Mouse (Mus musculus) CH12.LX (cell line): ENCODE measurements around the gene Ppp6r1. TPM values are rescaled to one million over a fixed set of nuclear protein-coding genes. Genes with fewer than 3 reads are reported as not detected.

ENCODE experiments used
- DNase-seq: peaks from one replicate; pipeline ENCODE4 v3.0.0-alpha.2; 2013; ENCODE audit errors: extremely low read depth
- H3K27ac ChIP-seq: 2 replicates; pipeline ENCODE4 v1.5.1; 2012; ENCODE audit warnings: low read depth, mild to moderate bottlenecking, control low read depth, moderate library complexity; ENCODE audit not compliant: insufficient read depth
- H3K27me3 ChIP-seq: replicated peaks from 2 replicates; pipeline ENCODE3; 2012; ENCODE audit warnings: inconsistent platforms
- H3K36me3 ChIP-seq, 2 experiments: replicated peaks in 1 of 2; 2 replicates each; pipeline versions ENCODE3 to v1.6.1; 2012; ENCODE audit warnings: inconsistent platforms in 1 of 2, low read length in 1 of 2, mild to moderate bottlenecking in 1 of 2, mixed read lengths in 1 of 2, moderate library complexity in 1 of 2; ENCODE audit not compliant: control insufficient read depth in 1 of 2, insufficient read depth in 1 of 2
- H3K4me1 ChIP-seq, 2 experiments: 2 replicates each; pipeline ENCODE4 v1.6.1; 2012; ENCODE audit warnings: inconsistent platforms in 1 of 2, moderate library complexity in 1 of 2; ENCODE audit not compliant: insufficient read depth in 2 of 2, control insufficient read depth in 1 of 2
- H3K4me2 ChIP-seq: 2 replicates; pipeline ENCODE4 v1.6.1; 2012; ENCODE audit warnings: low read depth, mild to moderate bottlenecking, control low read depth; ENCODE audit not compliant: poor library complexity, insufficient read depth, severe bottlenecking
- H3K4me3 ChIP-seq, 3 experiments: fragments of 150-350 bp in 1 of 3; sonication (generic) in 1 of 3; replicated peaks in 1 of 3; 2 replicates each; pipeline versions ENCODE3 to v1.5.1; 2011 to 2012; ENCODE audit warnings: low read depth in 2 of 3, low read length in 2 of 3, mild to moderate bottlenecking in 2 of 3, moderate library complexity in 2 of 3, control low read depth in 1 of 3, improper control_type of control experiment in 1 of 3, inconsistent platforms in 1 of 3, mixed read lengths in 1 of 3; ENCODE audit not compliant: poor library complexity in 1 of 3
- H3K79me2 ChIP-seq: replicated peaks from 2 replicates; pipeline ENCODE4 v1.6.1; 2012; ENCODE audit warnings: mild to moderate bottlenecking, moderate library complexity; ENCODE audit not compliant: control insufficient read depth, poor library complexity, insufficient read depth, severe bottlenecking; ENCODE audit errors: extremely low read depth
- H3K9ac ChIP-seq: 2 replicates; pipeline ENCODE4 v1.6.1; 2012; ENCODE audit warnings: low read depth, mild to moderate bottlenecking, control low read depth, moderate library complexity; ENCODE audit not compliant: insufficient read depth
- H3K9me3 ChIP-seq: replicated peaks from 2 replicates; pipeline ENCODE3; 2012; ENCODE audit warnings: low read length, inconsistent platforms, mixed read lengths
- BHLHE40 ChIP-seq: IDR thresholded peaks from 2 replicates; pipeline ENCODE4 v1.6.1; 2011; ENCODE audit warnings: mild to moderate bottlenecking, low read depth, low read length, improper control_type of control experiment
- CHD1 ChIP-seq: IDR thresholded peaks from 2 replicates; pipeline ENCODE4 v1.6.1; 2012; ENCODE audit warnings: low read depth, low read length, improper control_type of control experiment, inconsistent platforms
- CHD2 ChIP-seq: IDR thresholded peaks from 2 replicates; pipeline ENCODE4 v1.6.1; 2011; ENCODE audit warnings: low read length, improper control_type of control experiment
- CTCF ChIP-seq, 2 experiments: IDR thresholded peaks in 1 of 2; conservative IDR thresholded peaks in 1 of 2; 2 replicates each; pipeline ENCODE4 v1.5.1; 2011 to 2012; ENCODE audit warnings: low read depth in 2 of 2, low read length in 2 of 2, improper control_type of control experiment in 1 of 2, inconsistent platforms in 1 of 2, mild to moderate bottlenecking in 1 of 2, moderate library complexity in 1 of 2
- E2F4 ChIP-seq: IDR thresholded peaks from 2 replicates; pipeline ENCODE4 v1.6.1; 2011; ENCODE audit warnings: low read depth, low read length, improper control_type of control experiment; ENCODE audit not compliant: insufficient replicate concordance
- ELF1 ChIP-seq: IDR thresholded peaks from 2 replicates; pipeline ENCODE4 v1.6.1; 2014; ENCODE audit warnings: low read depth, mild to moderate bottlenecking, inconsistent platforms, low read length, improper control_type of control experiment
- EP300 ChIP-seq: IDR thresholded peaks from 2 replicates; pipeline ENCODE4 v1.6.1; 2011; ENCODE audit warnings: low read length, improper control_type of control experiment
- GABPA ChIP-seq: IDR thresholded peaks from 2 replicates; pipeline ENCODE4 v1.6.1; 2012; ENCODE audit warnings: low read depth, low read length, improper control_type of control experiment, inconsistent platforms; ENCODE audit not compliant: insufficient replicate concordance
- JUN ChIP-seq: IDR thresholded peaks from 2 replicates; pipeline ENCODE4 v1.6.1; 2011; ENCODE audit warnings: low read depth, mild to moderate bottlenecking, low read length, improper control_type of control experiment, moderate library complexity; ENCODE audit not compliant: insufficient read depth
- JUND ChIP-seq: conservative IDR thresholded peaks from 2 replicates; pipeline ENCODE4 v1.6.1; 2011; ENCODE audit warnings: low read depth, low read length, improper control_type of control experiment
- KAT2A ChIP-seq: IDR thresholded peaks from 2 replicates; pipeline ENCODE4 v1.6.1; 2012; ENCODE audit warnings: low read length, improper control_type of control experiment, inconsistent platforms; ENCODE audit not compliant: insufficient replicate concordance
- MAZ ChIP-seq: IDR thresholded peaks from 2 replicates; pipeline ENCODE4 v1.6.1; 2012; ENCODE audit warnings: low read depth, mild to moderate bottlenecking, inconsistent platforms, low read length, improper control_type of control experiment, moderate library complexity
- MEF2A ChIP-seq: IDR thresholded peaks from 2 replicates; pipeline ENCODE4 v1.6.1; 2014; ENCODE audit warnings: low read depth, mild to moderate bottlenecking, inconsistent platforms, low read length, improper control_type of control experiment, borderline replicate concordance
- NELFE ChIP-seq: IDR thresholded peaks from 2 replicates; pipeline ENCODE4 v1.6.1; 2011; ENCODE audit warnings: low read depth, low read length, improper control_type of control experiment
- PAX5 ChIP-seq: IDR thresholded peaks from 2 replicates; pipeline ENCODE4 v1.6.1; 2012; ENCODE audit warnings: low read length, inconsistent platforms, mixed read lengths
- POLR2A ChIP-seq: IDR thresholded peaks from 2 replicates; pipeline ENCODE4 v1.6.1; 2011; ENCODE audit warnings: low read depth, mild to moderate bottlenecking, improper control_type of control experiment, low read length
- POLR2AphosphoS2 ChIP-seq: IDR thresholded peaks from 2 replicates; pipeline ENCODE4 v1.6.1; 2011; ENCODE audit warnings: low read depth, low read length, improper control_type of control experiment
- RAD21 ChIP-seq: IDR thresholded peaks from 2 replicates; pipeline ENCODE4 v1.6.1; 2011; ENCODE audit warnings: low read depth, mild to moderate bottlenecking, low read length, improper control_type of control experiment, moderate library complexity
- RCOR1 ChIP-seq: conservative IDR thresholded peaks from 2 replicates; pipeline ENCODE4 v1.6.1; 2012; ENCODE audit warnings: low read depth, mild to moderate bottlenecking, inconsistent platforms, low read length, improper control_type of control experiment
- SIN3A ChIP-seq: IDR thresholded peaks from 2 replicates; pipeline ENCODE4 v1.6.1; 2012; ENCODE audit warnings: low read length, improper control_type of control experiment, inconsistent platforms
- SMC3 ChIP-seq: IDR thresholded peaks from 2 replicates; pipeline ENCODE4 v1.6.1; 2011; ENCODE audit warnings: low read depth, low read length, improper control_type of control experiment
- TCF12 ChIP-seq: IDR thresholded peaks from 2 replicates; pipeline ENCODE4 v1.6.1; 2014; ENCODE audit warnings: low read depth, mild to moderate bottlenecking, inconsistent platforms, low read length, improper control_type of control experiment
- UBTF ChIP-seq: IDR thresholded peaks from 2 replicates; pipeline ENCODE4 v1.6.1; 2012; ENCODE audit warnings: low read depth, mild to moderate bottlenecking, inconsistent platforms, low read length, improper control_type of control experiment, moderate library complexity
- USF1 ChIP-seq: IDR thresholded peaks from 2 replicates; pipeline ENCODE4 v1.6.1; 2014; ENCODE audit warnings: low read depth, mild to moderate bottlenecking, inconsistent platforms, low read length, improper control_type of control experiment
- USF2 ChIP-seq: conservative IDR thresholded peaks from 2 replicates; pipeline ENCODE4 v1.6.1; 2011; ENCODE audit warnings: low read depth, low read length, improper control_type of control experiment
- ZMIZ1 ChIP-seq: IDR thresholded peaks from 2 replicates; pipeline ENCODE4 v1.6.1; 2012; ENCODE audit warnings: low read depth, mild to moderate bottlenecking, inconsistent platforms, low read length, improper control_type of control experiment
- ZNF384 ChIP-seq: IDR thresholded peaks from 2 replicates; pipeline ENCODE4 v1.6.1; 2012; ENCODE audit warnings: low read depth, low read length, improper control_type of control experiment, inconsistent platforms
- dilution Hi-C: fragments of 300-500 bp; cut with MboI; formaldehyde crosslinking; loops from 2 replicates; pipeline ENCODE4 v1.14.3; 2020; ENCODE audit warnings: low sequenced_read_pairs; ENCODE audit not compliant: extremely low pct_unique_long_range_greater_than_20kb, extremely low pct_ligation_motif_present
- in situ Hi-C: fragments of 300-500 bp; cut with MboI; formaldehyde crosslinking; loops from 3 replicates; pipeline ENCODE4 v1.14.3; 2019; ENCODE audit warnings: low sequenced_read_pairs, low pct_ligation_motif_present, low pct_unique_long_range_greater_than_20kb, mixed read lengths
- polyA plus RNA-seq: library from polyadenylated mRNA; unstranded; fragments of >175 nt; gene quantifications from 2 replicates; pipeline ENCODE4 v1.2.1, GENCODE M21; 2012; ENCODE audit warnings: low read depth; ENCODE audit not compliant: insufficient read length
- total RNA-seq, 2 experiments: library from RNA; depleted of rRNA; stranded (reverse); fragments of 300-350 nt in 1 of 2; fragments of >200 nt in 1 of 2; gene quantifications; 2 replicates each; pipeline ENCODE4 v1.2.3; 2012 to 2014

Gene Ppp6r1
- total and polyA plus RNA-seq, 3 experiments = 59.2 to 118 (median 85.6) TPM

DNA sequence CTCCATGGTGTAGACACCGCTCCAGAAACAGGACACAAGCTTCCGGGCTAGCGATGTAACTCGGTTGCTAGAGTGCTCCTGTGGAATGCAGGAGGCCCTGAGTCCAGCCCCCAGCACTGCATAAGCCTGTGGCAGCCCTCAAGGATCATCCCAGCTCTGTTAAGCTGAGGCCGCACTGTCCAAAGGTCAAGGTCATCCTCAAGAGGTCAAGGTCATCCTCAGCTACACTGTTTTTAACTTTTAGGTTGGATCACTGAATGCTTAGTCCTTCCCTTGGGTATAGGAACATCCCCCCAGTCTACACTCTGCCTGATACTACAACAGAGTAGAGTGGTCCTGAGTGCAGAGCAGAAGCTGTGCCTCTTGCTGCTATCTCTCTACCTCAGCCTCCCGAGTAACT, 34.2 kb upstream of the Ppp6r1 start:
- in situ Hi-C loops = no loop called here
- no peak for DNase-seq
- Histone ChIP-seq H3K9me3 (no peaks in the 10 kb centered on the region), H3K4me3 (no peak overlapping the region), H3K36me3 (no peaks in the 10 kb centered on the region), H3K79me2 (no peaks in the 10 kb centered on the region), H3K27ac (no peak overlapping the region), H3K4me1 (no peaks in the 10 kb centered on the region), H3K9ac (no peak overlapping the region), H3K27me3 (peaks cover 3% of the 10 kb centered on the region), H3K4me2 (no peak overlapping the region)
- dilution Hi-C loops = no loop called here
- TF ChIP-seq UBTF (no peak), RAD21 (no peak), GABPA (no peak), JUND (no peak), NELFE (no peak), MAZ (no peak), ZMIZ1 (no peak), KAT2A (no peak), BHLHE40 (no peak), CHD1 (no peak), SMC3 (no peak), RCOR1 (no peak), E2F4 (no peak), TCF12 (no peak)

DNA sequence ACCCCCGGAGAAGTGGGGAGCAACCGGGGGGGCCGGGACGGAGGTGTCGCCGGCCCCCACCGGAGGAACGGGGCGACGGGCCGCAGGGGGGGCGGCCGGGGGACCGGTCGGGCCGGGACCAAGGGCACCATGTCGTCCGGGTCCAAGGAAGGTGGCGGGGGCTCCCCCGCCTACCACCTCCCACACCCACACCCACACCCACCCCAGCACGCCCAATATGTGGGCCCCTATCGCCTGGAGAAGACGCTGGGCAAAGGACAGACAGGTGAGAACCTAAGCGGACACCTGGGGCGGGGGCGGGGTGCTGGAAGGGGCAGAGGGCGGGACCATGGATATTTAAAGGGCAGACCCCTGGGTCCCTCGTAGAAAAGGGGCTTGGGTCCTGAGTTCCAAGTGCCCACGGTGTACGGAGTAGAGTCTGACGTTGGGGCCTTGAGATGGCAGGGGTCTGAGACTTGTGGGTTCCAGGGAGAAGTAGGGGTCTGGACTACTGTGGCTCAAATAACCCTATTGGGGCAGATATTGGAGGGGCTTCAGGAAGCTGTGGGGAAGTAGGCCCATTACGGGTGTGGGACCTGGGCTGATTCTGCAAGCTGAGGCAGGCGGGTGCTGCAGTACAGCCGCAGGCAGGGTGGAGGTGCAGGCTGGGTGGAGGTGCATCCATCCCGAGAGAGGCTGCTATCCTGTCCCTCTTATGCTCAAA, 32.3 kb upstream of the Ppp6r1 start:
- Histone ChIP-seq H3K27me3 (peaks cover 3% of the 10 kb centered on the region), H3K36me3 (no peaks in the 10 kb centered on the region), H3K4me1 (no peaks in the 10 kb centered on the region), H3K27ac (no peak overlapping the region), H3K9ac (no peak overlapping the region), H3K4me3 (no peak overlapping the region)
- dilution Hi-C loops (no loop called here), in situ Hi-C loops (no loop called here)
- TF ChIP-seq PAX5 (no peak), RAD21 (no peak), GABPA (no peak), SMC3 (no peak), ELF1 (no peak), TCF12 (no peak), USF2 (no peak), EP300 (no peak), POLR2AphosphoS2 (no peak), CHD2 (no peak), USF1 (no peak), POLR2A (no peak), CTCF (conservative IDR thresholded peaks at IDR 0.05 in 1 of 2, IDR thresholded peaks at IDR 0.05 in 1 of 2; ENCODE audit: low read depth in 2 of 2, low read length in 2 of 2) (no peak), MEF2A (no peak), NELFE (no peak), ZNF384 (no peak), JUN (no peak), CHD1 (no peak), SIN3A (no peak)
- TF ChIP-seq, all 38 proteins: peak for 0
- Histone ChIP-seq H3K9me3 (no peaks in the 10 kb centered on the region), H3K4me2 (no peak overlapping the region), H3K79me2 (no peaks in the 10 kb centered on the region)
- DNase-seq = no peak
